Mouse (Mus musculus) right cerebral cortex, postnatal 4 days (tissue): ENCODE measurements around the gene Prom1.

Experiments used
- DNase-seq: peaks from one replicate; pipeline ENCODE4 v3.0.0-alpha.2; 2022

Gene Prom1

GRCm38 (mm10) chr5:43971156-43971555 lies 130.7 kb downstream of the Prom1 start:
- no peak for DNase-seq

- no peak for DNase-seq
Observed at GRCm38 (mm10) chr5:43970532-43970931, 131.3 kb downstream of the Prom1 start.

GRCm38 (mm10) chr5:43968634-43969033 lies 133.2 kb downstream of the Prom1 start:
- DNase-seq = no peak

GRCm38 (mm10) chr5:43961056-43961455 lies 140.8 kb downstream of the Prom1 start:
- DNase-seq = no peak

GRCm38 (mm10) chr5:43959884-43960440 lies 141.9 kb downstream of the Prom1 start:
- DNase-seq = no peak

GRCm38 (mm10) chr5:43953241-43953640 lies 148.6 kb downstream of the Prom1 start:
- DNase-seq = no peak

GRCm38 (mm10) chr5:43948748-43949275 lies 153.0 kb downstream of the Prom1 start:
- DNase-seq = peak; percentile 3

- DNase-seq = peak; percentile 11
Observed at GRCm38 (mm10) chr5:43948111-43948743, 153.6 kb downstream of the Prom1 start.

DNA sequence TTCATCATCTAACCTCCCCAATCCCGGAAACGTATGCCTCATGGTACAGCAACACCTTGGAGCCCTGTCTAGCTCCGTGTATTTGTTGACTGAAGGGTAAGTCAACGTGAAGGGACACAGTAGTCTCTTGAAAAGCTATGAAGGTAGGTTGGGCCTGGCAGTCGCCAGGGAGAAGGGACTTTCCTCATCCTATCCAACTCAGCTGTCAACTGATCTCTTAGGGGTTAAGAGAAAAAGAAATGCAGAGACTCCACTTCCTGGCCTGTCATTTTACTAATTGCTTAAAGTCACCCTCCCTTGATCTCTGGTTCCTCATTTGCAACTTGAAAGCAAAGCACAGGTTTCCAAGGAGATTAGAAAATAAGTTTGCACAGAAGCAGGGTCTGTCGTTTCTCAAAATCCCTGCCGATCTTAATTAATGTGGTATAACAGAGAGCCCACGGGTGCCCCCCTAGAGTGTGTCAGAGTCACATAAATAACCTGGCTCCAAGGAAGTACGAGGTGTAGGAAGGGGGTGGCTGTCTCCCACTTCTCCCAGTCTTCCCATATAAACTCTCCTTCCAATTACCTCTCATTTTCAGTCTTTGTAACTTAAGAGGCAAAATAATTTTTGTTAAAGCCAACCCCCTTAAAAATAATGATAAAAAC lies 154.4 kb downstream of the Prom1 start:
- no peak for DNase-seq
